Mouse (Mus musculus) R1 (cell line): ENCODE data around the gene Adar.

ENCODE experiments used
- DNase-seq: peaks from one replicate; pipeline ENCODE4 v3.0.0-alpha.2; 2018; ENCODE audit warnings: low read depth, low spot score

Adar gene

GRCm38 (mm10) chr3:89730350-89731331 lies 15.8 kb downstream of the Adar start:
- DNase-seq: peak; percentile 94

- no peak for DNase-seq
Measured at GRCm38 (mm10) chr3:89732091-89732490, 17.3 kb downstream of the Adar start.

GRCm38 (mm10) chr3:89738509-89738908 lies 23.7 kb downstream of the Adar start:
- DNase-seq: no peak

GRCm38 (mm10) chr3:89752307-89752706 lies 37.5 kb downstream of the Adar start:
- DNase-seq: peak; percentile 64

GRCm38 (mm10) chr3:89755283-89755682 lies 40.5 kb downstream of the Adar start:
- DNase-seq: no peak

- no peak for DNase-seq
Measured at GRCm38 (mm10) chr3:89757851-89758250, 43.0 kb downstream of the Adar start.

GRCm38 (mm10) chr3:89759786-89760185 lies 45.0 kb downstream of the Adar start:
- DNase-seq: peak; percentile 47

- peak; percentile 89 for DNase-seq
Measured at GRCm38 (mm10) chr3:89764119-89764724, 49.4 kb downstream of the Adar start, which contains the start of gene Chrnb2. Chrnb2 (minus strand) TSS chr3:89764632.

- peak; percentile 69 for DNase-seq
Measured at GRCm38 (mm10) chr3:89769584-89769983, 54.8 kb downstream of the Adar start.

- no peak for DNase-seq
Measured at GRCm38 (mm10) chr3:89770425-89771002, 55.7 kb downstream of the Adar start.

GRCm38 (mm10) chr3:89772588-89772967 lies 57.8 kb downstream of the Adar start:
- peak; percentile 96 for DNase-seq

- DNase-seq: peak; percentile 90
Measured at GRCm38 (mm10) chr3:89772968-89773709, 58.3 kb downstream of the Adar start, which contains the start of gene Ube2q1. Ube2q1 (plus strand) TSS chr3:89773616.

- DNase-seq: peak; percentile 18
Measured at GRCm38 (mm10) chr3:89773740-89774211, 59.0 kb downstream of the Adar start.

GRCm38 (mm10) chr3:89774236-89774960 lies 59.6 kb downstream of the Adar start:
- no peak for DNase-seq

GRCm38 (mm10) chr3:89776001-89776400 lies 61.2 kb downstream of the Adar start:
- peak; percentile 26 for DNase-seq

- no peak for DNase-seq
Measured at GRCm38 (mm10) chr3:89780102-89780501, 65.3 kb downstream of the Adar start.

- no peak for DNase-seq
Measured at GRCm38 (mm10) chr3:89781640-89782039, 66.8 kb downstream of the Adar start.

- DNase-seq: peak; percentile 73
Measured at GRCm38 (mm10) chr3:89784991-89785753, 70.3 kb downstream of the Adar start.

GRCm38 (mm10) chr3:89786275-89786674 lies 71.5 kb downstream of the Adar start:
- no peak for DNase-seq
